Mouse (Mus musculus): ENCODE data around the gene Stn1. TPM values are rescaled to one million over a fixed set of nuclear protein-coding genes. Genes with fewer than 3 reads are reported as not detected.

The Stn1 gene
- total and polyA plus RNA-seq, 2 experiments from 2014 or later, result 19.5 to 28.1 TPM

- no peak for ATAC-seq (ENCODE audit: low FRiP score)
These were observed 85.7 kb downstream of the Stn1 start for GRCm38 (mm10) chr19:47451476-47452113.

More at GRCm38 (mm10) chr19:47451476-47452113, 85.7 kb downstream of the Stn1 start:
- no peaks in the 10 kb centered on the region for H3K36me3 ChIP-seq (ENCODE audit: insufficient read depth, low read length)
- H3K9ac ChIP-seq (replicated peaks; ENCODE audit: low read length, poor library complexity, severe bottlenecking), result no peak overlapping the region
- no peak overlapping the region for H3K27ac ChIP-seq (ENCODE audit: low read depth, low read length)
- no peak overlapping the region for H3K4me2 ChIP-seq (ENCODE audit: low read depth, low read length, poor library complexity, severe bottlenecking)
- 76% methylated on average over 10 of the region's 10 CpGs for WGBS
- H3K4me3 ChIP-seq (ENCODE audit: low read depth, low read length), result no peak overlapping the region
- H3K9me3 ChIP-seq (ENCODE audit: low read length), result no peaks in the 10 kb centered on the region
- TF ChIP-seq CTCF (IDR thresholded peaks at IDR 0.05), result no peak
- no peak for DNase-seq (ENCODE audit: low spot score)
- H3K27me3 ChIP-seq (ENCODE audit: insufficient read depth, low read length), result no peaks in the 10 kb centered on the region
- H3K4me1 ChIP-seq (ENCODE audit: insufficient read depth, low read length), result no peaks in the 10 kb centered on the region

Other genes with a start within 250 kb of the Stn1 start
- gene Sh3pxd2a, start 73.1 kb downstream of the Stn1 start, total RNA-seq (2014; rRNA removed), result 21.0 and 27.4 TPM in 2 replicates
- 1.2 and 1.5 TPM in 2 replicates for gene Sh3pxd2a, start 73.1 kb downstream of the Stn1 start, polyA plus RNA-seq (2015; fragmentation: Nextera tagmentation; extraction: Ambion mirVana)
- gene Slk, start 42.2 kb upstream of the Stn1 start, total RNA-seq (2014; rRNA removed), result 19.5 and 33.3 TPM in 2 replicates
- gene Slk, start 42.2 kb upstream of the Stn1 start, polyA plus RNA-seq (2015; fragmentation: Nextera tagmentation; extraction: Ambion mirVana), result 2.7 and 4.0 TPM in 2 replicates
- gene Col17a1, start 154.6 kb upstream of the Stn1 start, total RNA-seq (2014; rRNA removed), result 0.33 and 1.6 TPM in 2 replicates
- gene Col17a1, start 154.6 kb upstream of the Stn1 start, polyA plus RNA-seq (2015; fragmentation: Nextera tagmentation; extraction: Ambion mirVana), result 0.33 and 0.39 TPM in 2 replicates
- 42.7 and 48.9 TPM in 2 replicates for gene Sfr1, start 194.2 kb upstream of the Stn1 start, total RNA-seq (2014; rRNA removed)
- gene Sfr1, start 194.2 kb upstream of the Stn1 start, polyA plus RNA-seq (2015; fragmentation: Nextera tagmentation; extraction: Ambion mirVana), result 183 TPM in 2 replicates